Mouse (Mus musculus): ENCODE measurements around the gene Tex12. TPM values are rescaled to one million over a fixed set of nuclear protein-coding genes. Genes with fewer than 3 reads are reported as not detected.
A peak's percentile ranks its signal among the peaks of the same experiment; 100 is the strongest.

The Tex12 gene
- polyA plus RNA-seq, 1 experiment from 2014 or later, result 0.17 TPM

- H3K9me3 ChIP-seq, result no peaks in the 10 kb centered on the region
- H3K27me3 ChIP-seq, result no peaks in the 10 kb centered on the region
- no peak overlapping the region for H3K4me2 ChIP-seq
- H3K4me3 ChIP-seq, result no peak overlapping the region
- no peaks in the 10 kb centered on the region for H3K36me3 ChIP-seq
- no peak overlapping the region for H3K9ac ChIP-seq
- ATAC-seq (ENCODE audit: low FRiP score, low read depth), result no peak
- no peak overlapping the region for H3K27ac ChIP-seq (replicated peaks)
- WGBS, result 79% methylated on average over 4 of the region's 4 CpGs
- H3K4me1 ChIP-seq (replicated peaks), result no peaks in the 10 kb centered on the region
These were observed 25.8 kb upstream of the Tex12 start for GRCm38 (mm10) chr9:50586955-50587354.

- Histone ChIP-seq H3K4me1 (replicated peaks) (no peaks in the 10 kb centered on the region), H3K9ac (no peak overlapping the region), H3K27ac (replicated peaks) (no peak overlapping the region), H3K4me2 (no peak overlapping the region), H3K4me3 (no peak overlapping the region), H3K36me3 (no peaks in the 10 kb centered on the region), H3K27me3 (no peaks in the 10 kb centered on the region), H3K9me3 (no peaks in the 10 kb centered on the region)
- ATAC-seq (ENCODE audit: low FRiP score, low read depth), result no peak
- 86% methylated on average over 6 of the region's 6 CpGs for WGBS
These were observed 24.2 kb upstream of the Tex12 start for GRCm38 (mm10) chr9:50585145-50585818.

GRCm38 (mm10) chr9:50580370-50580769 is 19.2 kb upstream of the Tex12 start:
- no peak overlapping the region for H3K9ac ChIP-seq
- no peaks in the 10 kb centered on the region for H3K36me3 ChIP-seq
- H3K27ac ChIP-seq (replicated peaks), result no peak overlapping the region
- no peaks in the 10 kb centered on the region for H3K9me3 ChIP-seq
- H3K27me3 ChIP-seq, result no peaks in the 10 kb centered on the region
- no peak overlapping the region for H3K4me3 ChIP-seq
- WGBS, result 48% methylated on average over 4 of the region's 4 CpGs
- H3K4me1 ChIP-seq (replicated peaks), result no peaks in the 10 kb centered on the region
- no peak for ATAC-seq (ENCODE audit: low FRiP score, low read depth)
- no peak overlapping the region for H3K4me2 ChIP-seq

- Histone ChIP-seq H3K9ac (no peak overlapping the region), H3K4me3 (no peak overlapping the region), H3K27ac (replicated peaks) (no peak overlapping the region), H3K4me1 (replicated peaks) (no peaks in the 10 kb centered on the region), H3K9me3 (no peaks in the 10 kb centered on the region), H3K27me3 (no peaks in the 10 kb centered on the region), H3K36me3 (no peaks in the 10 kb centered on the region), H3K4me2 (no peak overlapping the region)
- no peak for ATAC-seq (ENCODE audit: low FRiP score, low read depth)
- WGBS, result 83% methylated on average over 10 of the region's 10 CpGs
These were observed 8.7 kb upstream of the Tex12 start for GRCm38 (mm10) chr9:50569599-50570525.

GRCm38 (mm10) chr9:50567881-50568280 is 6.8 kb upstream of the Tex12 start:
- Histone ChIP-seq H3K27me3 (no peaks in the 10 kb centered on the region), H3K9me3 (no peaks in the 10 kb centered on the region), H3K4me2 (no peak overlapping the region), H3K27ac (replicated peaks) (no peak overlapping the region), H3K36me3 (no peaks in the 10 kb centered on the region), H3K9ac (no peak overlapping the region), H3K4me3 (no peak overlapping the region), H3K4me1 (replicated peaks) (no peaks in the 10 kb centered on the region)
- 81% methylated on average over 2 of the region's 2 CpGs for WGBS
- ATAC-seq (ENCODE audit: low FRiP score, low read depth), result no peak

GRCm38 (mm10) chr9:50567372-50567771 is 6.2 kb upstream of the Tex12 start:
- no peak for ATAC-seq (ENCODE audit: low FRiP score, low read depth)
- H3K4me3 ChIP-seq, result no peak overlapping the region
- H3K9me3 ChIP-seq, result no peaks in the 10 kb centered on the region
- H3K36me3 ChIP-seq, result no peaks in the 10 kb centered on the region
- WGBS, result 90% methylated on average over 4 of the region's 4 CpGs
- H3K27me3 ChIP-seq, result no peaks in the 10 kb centered on the region
- no peak overlapping the region for H3K27ac ChIP-seq (replicated peaks)
- no peak overlapping the region for H3K9ac ChIP-seq
- no peaks in the 10 kb centered on the region for H3K4me1 ChIP-seq (replicated peaks)
- no peak overlapping the region for H3K4me2 ChIP-seq

GRCm38 (mm10) chr9:50565940-50566339 is 4.8 kb upstream of the Tex12 start:
- WGBS, result 84% methylated on average over 4 of the region's 4 CpGs
- no peak for ATAC-seq (ENCODE audit: low FRiP score, low read depth)
- no peak overlapping the region for H3K27ac ChIP-seq (replicated peaks)

GRCm38 (mm10) chr9:50565173-50565572 is 4.0 kb upstream of the Tex12 start:
- H3K36me3 ChIP-seq, result no peaks in the 10 kb centered on the region
- no peak for ATAC-seq (ENCODE audit: low FRiP score, low read depth)
- no peaks in the 10 kb centered on the region for H3K4me1 ChIP-seq (replicated peaks)
- H3K4me2 ChIP-seq, result no peak overlapping the region
- WGBS, result 76% methylated on average over 7 of the region's 7 CpGs
- no peak overlapping the region for H3K27ac ChIP-seq (replicated peaks)
- H3K27me3 ChIP-seq, result no peaks in the 10 kb centered on the region
- no peak overlapping the region for H3K9ac ChIP-seq
- H3K4me3 ChIP-seq, result no peak overlapping the region
- no peaks in the 10 kb centered on the region for H3K9me3 ChIP-seq

More at GRCm38 (mm10) chr9:50565940-50566339, 4.8 kb upstream of the Tex12 start:
- Histone ChIP-seq H3K9me3 (no peaks in the 10 kb centered on the region), H3K36me3 (no peaks in the 10 kb centered on the region), H3K9ac (no peak overlapping the region), H3K4me2 (no peak overlapping the region), H3K27me3 (no peaks in the 10 kb centered on the region), H3K4me1 (replicated peaks) (no peaks in the 10 kb centered on the region), H3K4me3 (no peak overlapping the region)

GRCm38 (mm10) chr9:50561918-50562360 is 814 bp upstream of the Tex12 start:
- ATAC-seq (ENCODE audit: low FRiP score, low read depth), result no peak

GRCm38 (mm10) chr9:50555094-50555446 is 6.1 kb downstream of the Tex12 start, which contains the start of gene Bco2:
Gene Bco2 (minus strand): TSS chr9:50555181.
- peak within 1 kb of the TSS; percentile 52 for H3K4me2 ChIP-seq

More at GRCm38 (mm10) chr9:50561918-50562360, 814 bp upstream of the Tex12 start:
- H3K27ac ChIP-seq (replicated peaks), result no peak overlapping the region
- H3K27me3 ChIP-seq, result no peaks in the 10 kb centered on the region
- no peak overlapping the region for H3K9ac ChIP-seq
- no peaks in the 10 kb centered on the region for H3K36me3 ChIP-seq
- no peaks in the 10 kb centered on the region for H3K4me1 ChIP-seq (replicated peaks)
- H3K4me2 ChIP-seq, result no peak overlapping the region
- no peaks in the 10 kb centered on the region for H3K9me3 ChIP-seq
- H3K4me3 ChIP-seq, result no peak overlapping the region
- WGBS, result 87% methylated on average over 2 of the region's 2 CpGs

GRCm38 (mm10) chr9:50554241-50555093 is 6.7 kb downstream of the Tex12 start, which contains the start of gene Il18:
Gene Il18 (plus strand): TSS chr9:50554827.
- ATAC-seq (ENCODE audit: low FRiP score, low read depth), result peak; percentile 87
- Histone ChIP-seq H3K4me3 (peak within 1 kb of the TSS; percentile 31), H3K4me2 (peak within 1 kb of the TSS; percentile 52), H3K27me3 (no peaks in the 10 kb centered on the region), H3K4me1 (replicated peaks) (peaks cover 10% of the 10 kb centered on the region), H3K36me3 (no peaks in the 10 kb centered on the region), H3K27ac (replicated peaks) (peak within 1 kb of the TSS; percentile 85), H3K9me3 (no peaks in the 10 kb centered on the region), H3K9ac (peak within 1 kb of the TSS; percentile 36)
- 23% methylated on average over 12 of the region's 12 CpGs for WGBS

More at GRCm38 (mm10) chr9:50555094-50555446, 6.1 kb downstream of the Tex12 start, which contains the start of gene Bco2:
- Histone ChIP-seq H3K9ac (peak within 1 kb of the TSS; percentile 36), H3K27me3 (no peaks in the 10 kb centered on the region), H3K4me3 (peak within 1 kb of the TSS; percentile 31), H3K36me3 (no peaks in the 10 kb centered on the region), H3K9me3 (no peaks in the 10 kb centered on the region), H3K27ac (replicated peaks) (peak within 1 kb of the TSS; percentile 85), H3K4me1 (replicated peaks) (peaks cover 10% of the 10 kb centered on the region)
- 17% methylated on average over 2 of the region's 2 CpGs for WGBS
- ATAC-seq (ENCODE audit: low FRiP score, low read depth), result no peak
